Mouse (Mus musculus): ENCODE results near the gene Cela2a.
"Not testable (repeated sequence)": the region's sequence is repeated elsewhere in the genome, so short reads cannot be mapped to it uniquely, and the experiment has no call there.

Cela2a gene

GRCm38 (mm10) chr4:141796954-141797353 is 29.0 kb downstream of the Cela2a start:
- DNase-seq: no peak

DNA sequence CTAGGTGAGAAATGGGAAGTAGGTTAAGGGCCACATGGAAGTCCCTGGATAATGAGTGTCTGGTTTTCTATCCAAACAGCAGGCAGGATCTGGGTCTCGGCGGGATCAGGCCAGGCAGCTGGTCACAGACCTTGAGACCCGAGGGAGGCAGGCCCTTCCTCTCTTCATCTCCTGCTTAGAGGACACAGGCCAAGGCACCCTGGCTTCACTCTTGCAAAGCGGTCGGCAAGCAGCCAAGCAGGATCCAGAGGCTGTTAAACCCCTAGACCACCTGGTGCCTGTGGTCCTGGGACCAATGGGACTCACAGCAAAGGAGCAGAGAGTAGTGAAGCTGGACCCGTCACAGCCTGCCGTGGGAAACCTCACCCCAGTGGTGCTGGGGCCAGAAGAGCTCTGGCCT is 29.6 kb downstream of the Cela2a start:
- DNase-seq: no peak

- DNase-seq: no peak
Observed at GRCm38 (mm10) chr4:141794152-141794535, 31.8 kb downstream of the Cela2a start.

DNA sequence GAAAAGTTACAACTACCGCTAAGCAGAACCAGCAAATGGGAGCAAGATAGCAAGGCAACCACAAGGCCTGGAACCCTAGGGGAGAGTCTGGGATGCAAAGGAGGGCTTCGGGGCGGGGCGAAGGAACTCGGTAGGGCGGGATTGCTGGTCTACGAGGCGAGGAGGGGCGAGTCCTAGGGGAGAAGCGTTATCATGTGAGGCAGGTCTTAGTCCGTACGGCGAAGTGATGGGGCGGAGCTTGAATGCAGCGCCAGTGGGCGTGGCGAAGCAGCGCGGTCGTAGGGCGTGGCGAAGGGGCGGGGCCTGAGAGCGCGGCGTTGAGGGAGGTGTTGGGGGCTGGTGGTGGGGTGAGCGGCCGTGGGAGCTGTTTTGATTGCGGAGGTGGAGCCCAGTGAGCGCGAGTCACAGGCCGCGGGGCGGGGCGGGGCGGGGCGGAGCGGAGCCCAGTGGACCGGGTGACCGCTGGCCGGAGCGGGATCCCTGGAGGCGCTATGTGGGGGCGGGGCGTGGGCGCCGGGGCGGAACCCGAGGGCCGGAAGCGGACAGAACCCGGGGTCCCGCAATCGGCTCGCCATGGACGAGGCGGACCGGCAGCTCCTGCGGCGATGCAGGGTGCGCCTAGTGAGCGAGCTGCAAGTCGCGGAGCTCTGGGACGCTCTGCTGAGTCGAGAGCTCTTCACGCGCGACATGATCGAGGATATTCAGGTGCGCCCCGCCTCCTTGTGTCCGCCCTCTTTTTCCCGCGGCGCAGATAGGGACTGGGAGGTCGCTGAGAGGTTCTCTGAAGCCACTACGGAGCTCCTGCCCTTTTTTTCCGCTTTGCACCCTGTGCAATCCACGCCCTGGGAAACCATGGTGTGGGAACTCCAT is 32.4 kb downstream of the Cela2a start, which contains the start of gene Casp9:
TSS of gene Casp9 (plus strand) at position 331 of the 870 bp plus-strand sequence.
- DNase-seq: peak; percentile 98 to 99

GRCm38 (mm10) chr4:141792554-141793281 is 33.2 kb downstream of the Cela2a start:
- no peak for DNase-seq

DNA sequence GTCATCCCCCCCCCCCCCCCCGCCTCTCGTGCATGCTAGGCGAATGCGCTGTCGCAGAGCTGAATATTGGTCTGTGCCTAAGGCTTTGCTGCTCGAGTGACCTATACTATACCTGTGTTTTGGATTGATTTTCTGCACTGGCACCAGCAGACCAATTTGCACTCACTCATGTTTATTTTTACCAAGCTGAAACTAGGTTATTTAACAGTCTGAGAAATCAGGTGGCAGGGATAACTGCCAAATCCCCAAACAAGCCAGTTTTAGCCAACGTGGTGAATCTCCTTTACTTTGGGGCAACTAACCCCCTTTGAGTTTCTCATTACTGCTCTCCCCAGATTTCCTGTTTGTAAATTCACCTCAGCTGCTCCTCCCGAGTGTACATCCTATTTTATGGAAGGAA is 34.0 kb downstream of the Cela2a start:
- DNase-seq: no peak

DNA sequence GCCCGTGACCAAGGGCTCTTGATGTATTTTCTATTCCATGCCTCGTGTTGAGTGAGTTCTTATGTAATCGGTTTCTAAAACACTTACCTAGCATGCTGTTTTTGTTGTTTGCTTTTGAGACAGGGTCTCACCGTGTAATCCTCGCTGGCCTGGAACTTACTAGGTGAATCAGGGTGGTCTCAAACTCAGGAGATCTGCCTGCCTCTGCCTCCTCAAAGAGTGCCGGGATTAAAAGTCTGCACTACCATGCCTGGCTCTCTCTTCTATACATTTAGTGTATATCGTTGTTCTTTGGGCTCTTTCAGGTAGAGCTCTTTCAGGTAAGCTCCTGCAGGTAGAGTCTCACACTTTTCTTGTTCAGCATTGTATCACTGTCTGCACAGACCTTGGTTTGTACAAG is 34.5 kb downstream of the Cela2a start:
- no peak for DNase-seq

- DNase-seq: peak; percentile 92
Observed at GRCm38 (mm10) chr4:141790524-141790990, 35.4 kb downstream of the Cela2a start, which contains the start of gene Dnajc16. Gene Dnajc16 (minus strand): TSS chr4:141790931.

GRCm38 (mm10) chr4:141789564-141790218 is 36.3 kb downstream of the Cela2a start:
- no peak for DNase-seq

DNA sequence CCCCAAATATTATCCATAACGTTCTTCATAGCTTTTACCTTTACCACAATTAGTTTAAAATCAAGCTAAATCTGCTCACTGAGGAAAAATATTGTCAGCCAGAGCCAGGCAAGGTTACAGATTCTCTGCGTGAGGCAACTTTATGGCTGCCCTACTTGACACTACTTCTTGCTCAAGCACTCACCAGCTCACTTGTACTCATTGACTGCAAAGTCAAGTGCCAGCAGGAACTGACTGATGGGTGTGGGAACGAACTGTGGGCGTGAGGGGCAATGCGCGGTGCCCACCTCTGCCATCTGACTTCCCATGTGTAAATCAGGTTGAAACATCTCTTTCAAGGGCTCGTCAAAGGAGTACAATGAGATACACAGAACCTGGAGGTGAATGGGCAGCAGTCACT is 38.5 kb downstream of the Cela2a start:
- DNase-seq: no peak

GRCm38 (mm10) chr4:141787046-141787445 is 38.9 kb downstream of the Cela2a start:
- no peak for DNase-seq

DNA sequence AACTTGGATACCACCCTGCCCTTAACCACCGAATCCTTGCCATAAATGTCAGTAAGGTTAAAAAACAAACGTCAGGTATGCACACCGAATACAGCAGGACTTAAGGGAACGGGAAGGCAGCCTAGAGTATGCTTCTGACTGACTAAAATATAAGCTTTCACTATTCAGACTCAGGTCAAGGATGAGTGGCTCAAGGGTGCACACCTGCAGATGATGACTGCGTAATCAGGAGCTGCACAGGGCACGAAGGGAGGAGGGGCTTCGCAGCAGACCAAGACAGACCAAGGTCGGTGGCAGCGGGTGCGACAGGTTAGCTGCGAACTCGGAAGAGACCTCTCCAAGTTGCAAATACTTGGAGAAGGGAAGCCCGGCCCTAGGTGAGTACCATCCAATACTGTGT is 39.8 kb downstream of the Cela2a start:
- no peak for DNase-seq

GRCm38 (mm10) chr4:141784835-141785234 is 41.1 kb downstream of the Cela2a start:
- no peak for DNase-seq

- no peak for DNase-seq
Observed at GRCm38 (mm10) chr4:141781201-141781985, 44.6 kb downstream of the Cela2a start.

- DNase-seq: no peak
Observed at GRCm38 (mm10) chr4:141779828-141780227, 46.1 kb downstream of the Cela2a start.

DNA sequence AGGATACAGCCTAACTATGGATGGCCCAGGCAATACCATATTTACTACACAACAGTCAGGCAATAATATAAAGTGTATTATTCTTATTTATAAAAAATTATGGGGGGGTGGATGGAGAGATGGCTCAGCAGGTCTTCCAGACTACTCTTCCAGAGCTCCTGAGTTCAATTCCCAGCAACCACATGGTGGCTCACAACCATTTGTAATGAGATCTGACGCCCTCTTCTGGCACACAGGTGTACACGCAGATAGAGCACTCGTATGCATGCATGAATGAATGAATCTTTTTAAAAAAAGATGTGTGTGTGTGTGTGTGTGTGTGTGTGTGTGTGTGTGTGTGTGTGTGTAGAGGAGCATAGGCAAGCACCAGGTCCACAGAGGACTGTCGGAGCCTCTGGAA is 52.9 kb downstream of the Cela2a start:
- not testable (repeated sequence) for DNase-seq

- DNase-seq: no peak
Observed at GRCm38 (mm10) chr4:141771823-141772222, 54.1 kb downstream of the Cela2a start.

DNA sequence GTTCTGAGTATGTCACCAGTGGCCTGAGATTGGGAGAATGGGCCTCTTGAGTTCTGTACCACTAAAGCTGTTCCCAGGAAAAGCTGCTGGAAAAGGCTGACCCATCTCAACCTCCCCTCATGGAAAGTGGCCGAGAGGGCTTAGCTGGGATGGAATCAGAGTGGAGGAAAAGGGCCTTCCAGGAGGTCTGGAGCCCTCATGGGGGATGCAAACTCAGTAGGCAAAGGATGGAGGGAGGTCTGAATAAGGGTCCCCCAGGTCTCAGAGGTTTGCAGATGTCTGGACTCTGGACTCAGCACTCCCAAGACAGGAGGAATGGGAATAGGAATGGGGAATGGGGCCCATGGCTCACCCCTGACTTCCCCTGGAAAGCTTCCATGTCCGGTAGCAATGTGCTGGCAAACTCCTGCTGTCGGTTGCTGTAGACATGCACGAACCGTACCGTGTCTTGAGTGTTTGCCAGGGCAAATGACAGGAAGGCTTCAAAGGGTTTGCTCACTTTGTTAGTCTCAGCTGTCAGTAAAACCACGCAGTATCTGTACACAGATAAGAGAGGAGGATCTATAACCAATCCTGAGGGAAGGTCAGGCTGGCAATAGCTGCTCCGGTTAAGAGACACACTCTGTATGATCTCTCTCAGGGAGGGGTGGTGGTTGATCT is 56.3 kb downstream of the Cela2a start:
- DNase-seq: no peak

DNA sequence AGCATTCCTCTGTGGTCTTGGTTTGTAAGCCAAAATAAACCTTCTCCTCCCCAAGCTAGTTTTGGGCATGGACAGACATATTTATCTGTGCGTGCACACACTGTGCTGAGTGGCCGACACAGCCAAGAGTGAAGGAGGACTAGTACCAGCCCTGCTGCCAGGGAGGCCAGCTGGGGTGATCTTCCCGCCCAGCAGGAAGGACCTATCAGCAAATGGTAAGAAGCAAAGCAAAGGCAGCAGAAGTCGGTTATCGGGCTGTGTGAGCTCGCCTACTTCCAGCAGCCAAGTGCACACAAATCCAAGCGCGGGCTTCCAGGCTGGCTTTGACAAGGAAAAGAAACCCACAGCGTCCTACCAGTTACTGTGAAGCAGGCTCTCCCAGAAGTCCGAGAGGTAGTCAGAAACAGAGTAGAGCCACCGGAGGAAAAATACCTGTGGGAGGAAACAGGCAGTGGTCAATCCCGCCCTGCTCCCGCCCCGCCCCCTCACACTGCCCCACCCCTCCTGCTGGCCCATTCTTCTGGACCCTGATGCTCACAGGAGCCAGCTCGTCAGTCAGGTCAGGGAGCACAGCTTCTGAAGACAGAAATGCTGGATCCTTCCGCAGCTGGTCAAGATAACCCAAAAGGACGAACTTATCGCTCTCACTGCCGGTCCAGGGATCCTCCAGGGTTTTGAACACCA is 58.5 kb downstream of the Cela2a start:
- DNase-seq: no peak

DNA sequence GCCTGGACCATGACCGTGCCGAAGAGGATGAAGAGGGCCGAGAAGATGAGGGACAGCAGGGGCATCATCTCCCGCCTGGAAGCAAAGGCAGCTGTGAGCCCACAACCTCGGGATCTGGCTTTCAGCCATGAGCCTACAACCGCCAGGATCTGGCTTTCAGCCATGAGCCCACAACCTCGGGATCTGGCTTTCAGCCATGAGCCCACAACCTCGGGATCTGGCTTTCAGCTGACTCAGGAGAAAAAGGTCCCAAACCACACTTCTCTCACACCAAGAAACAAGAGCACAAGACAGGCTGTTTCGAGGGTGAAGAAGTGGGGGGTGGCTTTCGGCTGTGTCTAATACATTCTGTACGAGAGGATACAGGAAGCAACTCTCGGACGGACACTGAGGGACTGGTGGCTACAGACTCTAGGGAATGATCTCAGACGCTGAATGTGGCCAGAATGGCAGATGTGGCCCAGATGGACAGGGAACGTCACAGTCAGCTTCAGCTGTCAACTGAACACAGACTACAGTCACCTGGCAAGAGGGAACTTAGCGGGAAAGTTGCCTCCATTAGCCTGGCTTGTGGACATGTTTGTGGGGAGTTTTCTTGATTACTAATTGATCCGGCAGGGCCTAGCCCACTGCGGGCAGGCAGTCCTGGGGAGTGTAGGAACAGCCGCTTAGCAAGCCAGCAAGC is 59.1 kb downstream of the Cela2a start:
- DNase-seq: no peak

- peak; percentile 27 for DNase-seq
Observed at GRCm38 (mm10) chr4:141766316-141766667, 59.7 kb downstream of the Cela2a start.
